Mouse (Mus musculus) liver, embryonic 14.5 days (tissue): ENCODE results near the gene Rassf8. TPM values are rescaled to one million over a fixed set of nuclear protein-coding genes. Genes with fewer than 3 reads are reported as not detected.

Experiments
- ATAC-seq: fragments of 200-750 bp; cut with Nextera tagmentation; 2 replicates; pipeline ENCODE4 v1.8.0; 2017; ENCODE audit warnings: moderate number of reproducible peaks, mild to moderate bottlenecking, moderate library complexity; ENCODE audit not compliant: insufficient read depth
- DNase-seq, 3 experiments: peaks; one replicate each; pipeline ENCODE4 v3.0.0-alpha.2; 2012 to 2013; ENCODE audit warnings: low read depth in 3 of 3, low spot score in 3 of 3
- H3K27ac ChIP-seq: fragments of 300-500 bp; sonication (generic); 2 replicates; pipeline ENCODE4 v1.5.1; 2014; ENCODE audit warnings: moderate library complexity, mild to moderate bottlenecking, control low read depth, inconsistent platforms
- H3K27me3 ChIP-seq: fragments of 300-500 bp; sonication (generic); 2 replicates; pipeline ENCODE4 v1.6.1; 2014; ENCODE audit warnings: mild to moderate bottlenecking, low read length, moderate library complexity; ENCODE audit not compliant: control insufficient read depth, insufficient read depth
- H3K36me3 ChIP-seq: fragments of 300-500 bp; sonication (generic); replicated peaks from 2 replicates; pipeline ENCODE4 v1.6.1; 2014; ENCODE audit warnings: low read depth; ENCODE audit not compliant: control insufficient read depth, insufficient read depth
- H3K4me1 ChIP-seq, 2 experiments: fragments of 200-500 bp in 1 of 2; fragments of 300-500 bp in 1 of 2; sonication (generic) in 1 of 2; replicated peaks; 2 replicates each; pipeline ENCODE4 v1.6.1; 2012 to 2014; ENCODE audit warnings: antibody characterized with exemption in 1 of 2, inconsistent platforms in 1 of 2, low read length in 1 of 2; ENCODE audit not compliant: control insufficient read depth in 2 of 2, insufficient read depth in 2 of 2
- H3K4me2 ChIP-seq: fragments of 300-500 bp; sonication (generic); 2 replicates; pipeline ENCODE4 v1.6.1; 2014; ENCODE audit warnings: low read depth, mild to moderate bottlenecking, control low read depth, moderate library complexity
- H3K4me3 ChIP-seq, 2 experiments: fragments of 200-500 bp in 1 of 2; fragments of 300-500 bp in 1 of 2; sonication (generic) in 1 of 2; 2 replicates each; pipeline ENCODE4 v1.5.1; 2012 to 2014; ENCODE audit warnings: low read depth in 2 of 2, low read length in 2 of 2, mild to moderate bottlenecking in 2 of 2, control low read depth in 1 of 2, inconsistent platforms in 1 of 2, moderate library complexity in 1 of 2; ENCODE audit not compliant: insufficient read depth in 1 of 2
- H3K9ac ChIP-seq: fragments of 300-500 bp; sonication (generic); replicated peaks from 2 replicates; pipeline ENCODE4 v1.6.1; 2014; ENCODE audit warnings: mild to moderate bottlenecking, control low read depth, moderate library complexity
- H3K9me3 ChIP-seq: fragments of 300-500 bp; sonication (generic); 2 replicates; pipeline ENCODE4 v1.6.1; 2016; ENCODE audit warnings: low read length, mixed read lengths; ENCODE audit not compliant: control insufficient read depth
- CTCF ChIP-seq: IDR thresholded peaks from 2 replicates; pipeline ENCODE4 v1.5.1; 2016; ENCODE audit warnings: antibody characterized with exemption, low read depth, control low read depth
- EP300 ChIP-seq: IDR thresholded peaks from 2 replicates; pipeline ENCODE4 v1.6.1; 2016; ENCODE audit warnings: antibody characterized with exemption, low read depth
- WGBS: fragments of 180-500 bp; shearing (Covaris S2); extraction: QIAGEN DNeasy Blood & Tissue Kit; methylation state at CpG from one replicate; pipeline ENCODE4 v1.1.7; 2014; ENCODE audit not compliant: insufficient replicate concordance; 5-methylcytosine and 5-hydroxymethylcytosine counted together
- polyA plus RNA-seq, 2 experiments: library from polyadenylated mRNA; depleted of rRNA in 1 of 2; stranded (reverse) in 1 of 2; unstranded in 1 of 2; fragments of >200 nt; fragmentation: Nextera tagmentation in 1 of 2; extraction: Ambion mirVana in 1 of 2; gene quantifications; 2 replicates each; pipeline versions ENCODE4 v1.2.1 to v1.2.3; 2012 to 2014

Gene Rassf8
- polyA plus RNA-seq, 2 experiments = 1.4 to 3.1 TPM

DNA sequence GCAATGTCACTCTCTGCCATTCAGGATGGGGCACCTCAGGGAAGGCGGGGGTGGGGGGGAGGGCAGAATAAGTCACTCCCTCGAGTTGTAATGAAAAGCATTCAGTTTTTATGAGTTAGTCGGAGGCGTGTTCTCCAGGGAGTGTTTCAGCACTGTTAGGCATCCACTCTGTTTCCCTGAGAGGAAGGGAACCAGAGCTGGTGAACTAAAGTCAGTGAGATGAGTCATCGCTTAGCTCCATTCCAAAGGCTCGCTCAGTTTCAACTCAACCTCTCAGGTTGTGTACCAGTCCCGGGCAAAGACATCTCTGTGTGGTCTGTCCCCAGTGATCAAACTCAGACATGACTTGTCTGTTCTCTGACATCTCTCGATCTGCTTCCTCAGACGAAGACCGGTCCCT is 20.7 kb upstream of the Rassf8 start:
- WGBS = 68% methylated on average over 10 of the region's 10 CpGs
- H3K4me1 ChIP-seq = no peaks in the 10 kb centered on the region
- no peak for DNase-seq
- no peak overlapping the region for H3K27ac ChIP-seq
- no peaks in the 10 kb centered on the region for H3K36me3 ChIP-seq
- no peak for TF ChIP-seq EP300
- no peak for TF ChIP-seq CTCF
- H3K27me3 ChIP-seq = no peaks in the 10 kb centered on the region
- ATAC-seq = no peak
- no peak overlapping the region for H3K4me2 ChIP-seq
- no peaks in the 10 kb centered on the region for H3K9me3 ChIP-seq
- H3K4me3 ChIP-seq = no peak overlapping the region
- H3K9ac ChIP-seq = no peak overlapping the region

DNA sequence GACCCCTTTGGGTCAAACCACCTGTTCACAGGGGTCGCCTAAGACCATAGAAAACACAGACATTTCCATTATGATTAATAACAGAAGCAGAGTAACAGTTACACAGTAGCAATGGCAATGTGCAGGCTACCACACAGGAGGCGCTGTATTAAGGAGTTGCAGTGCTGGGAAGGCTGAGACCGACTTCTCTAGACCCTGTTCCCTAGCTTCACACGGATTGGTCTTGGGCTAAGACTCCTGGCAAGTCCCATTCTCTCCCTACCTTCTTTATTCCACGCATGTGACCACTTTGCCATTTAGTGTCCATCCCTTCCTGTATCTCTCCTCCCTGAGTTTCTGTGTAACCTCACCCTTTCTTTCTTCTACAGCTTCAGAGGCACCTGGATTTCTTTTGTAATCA is 19.6 kb upstream of the Rassf8 start:
- Histone ChIP-seq H3K4me1 (no peaks in the 10 kb centered on the region), H3K27me3 (no peaks in the 10 kb centered on the region), H3K4me2 (no peak overlapping the region), H3K36me3 (no peaks in the 10 kb centered on the region), H3K9ac (no peak overlapping the region), H3K27ac (no peak overlapping the region), H3K4me3 (no peak overlapping the region), H3K9me3 (no peaks in the 10 kb centered on the region)
- DNase-seq (no peak), ATAC-seq (no peak)
- TF ChIP-seq EP300 (no peak), CTCF (no peak)
- 30% methylated on average over 5 of the region's 5 CpGs for WGBS

DNA sequence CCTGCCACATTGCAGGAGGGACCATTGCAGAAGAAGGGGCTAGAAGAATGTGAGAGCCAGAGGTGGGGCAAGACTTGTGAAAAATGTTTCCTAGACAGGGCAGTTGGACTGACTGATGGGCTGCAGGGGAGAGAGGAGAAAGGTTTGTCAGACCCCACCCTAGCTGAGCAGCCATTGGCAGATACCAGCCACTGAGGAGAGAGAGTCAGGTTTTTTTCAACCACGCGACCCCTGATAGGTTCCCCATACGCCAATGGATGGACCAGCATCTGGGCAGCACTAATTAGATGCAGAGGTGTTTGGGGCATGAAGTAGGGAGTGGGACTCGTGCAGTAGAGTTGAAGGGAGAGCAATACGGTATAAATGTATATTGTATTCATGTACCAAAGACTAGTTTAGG is 13.7 kb upstream of the Rassf8 start:
- ATAC-seq (no peak), DNase-seq (no peak)
- Histone ChIP-seq H3K4me2 (no peak overlapping the region), H3K27ac (no peak overlapping the region), H3K9me3 (no peaks in the 10 kb centered on the region), H3K4me3 (no peak overlapping the region), H3K36me3 (no peaks in the 10 kb centered on the region), H3K27me3 (no peaks in the 10 kb centered on the region), H3K4me1 (no peaks in the 10 kb centered on the region), H3K9ac (no peak overlapping the region)
- TF ChIP-seq CTCF (no peak), EP300 (no peak)
- whole genome bisulfite sequencing = 61% methylated on average over 5 of the region's 5 CpGs

DNA sequence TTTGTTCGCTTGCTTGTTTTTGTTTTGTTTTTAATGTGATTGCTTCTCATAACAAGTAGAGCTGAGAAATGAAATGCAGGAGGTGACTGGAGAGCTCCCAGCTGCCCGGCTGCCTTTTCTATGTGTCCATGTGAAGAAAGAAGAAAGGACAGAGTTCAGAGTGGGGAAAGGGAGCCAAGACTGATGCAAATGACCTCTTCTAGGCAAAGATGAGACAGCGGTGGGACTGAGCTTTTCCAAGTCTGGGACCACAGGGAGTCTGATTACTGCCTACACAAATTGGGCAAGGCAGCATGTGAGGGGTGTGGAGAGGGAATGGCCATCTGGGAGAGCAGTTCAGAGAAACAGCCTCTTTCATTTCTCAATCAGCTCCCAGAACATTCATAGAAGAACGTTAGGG is 13.3 kb upstream of the Rassf8 start:
- no peaks in the 10 kb centered on the region for H3K36me3 ChIP-seq
- H3K27me3 ChIP-seq = no peaks in the 10 kb centered on the region
- no peak overlapping the region for H3K9ac ChIP-seq
- no peaks in the 10 kb centered on the region for H3K9me3 ChIP-seq
- no peak overlapping the region for H3K4me2 ChIP-seq
- TF ChIP-seq CTCF = no peak
- no peak for TF ChIP-seq EP300
- 53% methylated on average over 4 of the region's 4 CpGs for WGBS
- H3K4me3 ChIP-seq = no peak overlapping the region
- DNase-seq (no peak), ATAC-seq (no peak)
- H3K27ac ChIP-seq = no peak overlapping the region
- H3K4me1 ChIP-seq = no peaks in the 10 kb centered on the region

DNA sequence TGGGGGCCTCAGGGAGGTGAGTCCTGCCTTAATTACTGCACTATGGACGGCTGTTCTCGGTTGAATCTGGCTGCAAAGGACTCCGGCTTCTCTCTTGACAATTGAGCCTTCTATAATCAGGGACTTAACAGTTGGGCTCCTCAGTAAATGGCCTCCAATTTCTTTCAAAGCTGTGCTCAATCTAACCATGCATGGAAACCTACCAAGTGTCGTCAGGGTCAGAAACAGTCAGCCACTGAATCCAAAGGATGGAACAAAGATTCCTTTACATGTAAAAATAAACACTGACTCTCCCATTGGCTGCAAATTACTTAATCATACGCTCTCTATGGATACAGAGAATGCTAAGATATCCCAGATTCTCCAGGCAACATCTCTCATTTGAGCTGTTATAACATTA is 12.6 kb upstream of the Rassf8 start:
- Histone ChIP-seq H3K4me3 (no peak overlapping the region), H3K4me2 (no peak overlapping the region), H3K9ac (no peak overlapping the region), H3K4me1 (no peaks in the 10 kb centered on the region), H3K27ac (no peak overlapping the region), H3K9me3 (no peaks in the 10 kb centered on the region), H3K36me3 (no peaks in the 10 kb centered on the region), H3K27me3 (no peaks in the 10 kb centered on the region)
- ATAC-seq = no peak
- TF ChIP-seq CTCF (no peak), EP300 (no peak)
- 52% methylated on average over 5 of the region's 5 CpGs for WGBS
- no peak for DNase-seq

DNA sequence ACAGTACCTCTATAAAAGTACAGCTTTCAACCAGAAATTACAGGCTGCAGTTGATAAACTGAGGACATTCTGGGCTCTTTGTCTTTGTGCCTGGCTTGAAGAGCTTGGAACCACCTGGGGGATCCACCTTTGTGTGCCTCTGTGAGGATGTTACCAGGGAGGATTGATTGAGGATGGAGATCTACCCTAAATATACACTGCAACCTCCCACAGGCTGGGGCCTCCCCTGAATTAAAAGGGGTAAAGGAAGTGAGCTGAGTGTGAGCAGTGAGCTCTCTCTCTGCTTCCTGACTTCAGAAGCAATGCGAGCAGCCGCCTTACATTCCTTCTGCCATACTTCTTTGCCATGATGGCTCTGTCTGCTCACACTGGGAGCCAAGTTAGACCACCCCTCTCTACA is 10.4 kb upstream of the Rassf8 start:
- Histone ChIP-seq H3K27me3 (no peaks in the 10 kb centered on the region), H3K27ac (no peak overlapping the region), H3K4me1 (no peaks in the 10 kb centered on the region), H3K9me3 (no peaks in the 10 kb centered on the region), H3K36me3 (no peaks in the 10 kb centered on the region), H3K9ac (no peak overlapping the region), H3K4me2 (no peak overlapping the region), H3K4me3 (no peak overlapping the region)
- 54% methylated on average over 2 of the region's 2 CpGs for WGBS
- ATAC-seq = no peak
- no peak for TF ChIP-seq CTCF
- TF ChIP-seq EP300 = no peak
- DNase-seq = no peak
